Mouse (Mus musculus) liver, embryonic 12.5 days (tissue): ENCODE data around the gene Nceh1. TPM values are rescaled to one million over a fixed set of nuclear protein-coding genes. Genes with fewer than 3 reads are reported as not detected.
A peak's percentile ranks its signal among the peaks of the same experiment; 100 is the strongest.
"Not testable (repeated sequence)": the region's sequence is repeated elsewhere in the genome, so short reads cannot be mapped to it uniquely, and the experiment has no call there.

Experiments
- ATAC-seq: fragments of 200-750 bp; cut with Nextera tagmentation; 2 replicates; pipeline ENCODE4 v1.8.0; 2017; ENCODE audit warnings: moderate number of reproducible peaks, mild to moderate bottlenecking, moderate library complexity
- H3K27ac ChIP-seq: fragments of 300-500 bp; sonication (generic); 2 replicates; pipeline ENCODE4 v1.5.1; 2016; ENCODE audit warnings: mild to moderate bottlenecking
- H3K27me3 ChIP-seq: fragments of 300-500 bp; sonication (generic); replicated peaks from 2 replicates; pipeline ENCODE4 v1.6.1; 2016; ENCODE audit warnings: mild to moderate bottlenecking, moderate library complexity
- H3K36me3 ChIP-seq: fragments of 300-500 bp; sonication (generic); 2 replicates; pipeline ENCODE4 v1.6.1; 2016; ENCODE audit warnings: mild to moderate bottlenecking, moderate library complexity
- H3K4me1 ChIP-seq: fragments of 300-500 bp; sonication (generic); 2 replicates; pipeline ENCODE4 v1.6.1; 2016
- H3K4me2 ChIP-seq: fragments of 300-500 bp; sonication (generic); 2 replicates; pipeline ENCODE4 v1.6.1; 2016; ENCODE audit warnings: mild to moderate bottlenecking, moderate library complexity
- H3K4me3 ChIP-seq: fragments of 300-500 bp; sonication (generic); 2 replicates; pipeline ENCODE4 v1.5.1; 2016; ENCODE audit warnings: mild to moderate bottlenecking, moderate library complexity
- H3K9ac ChIP-seq: fragments of 300-500 bp; sonication (generic); 2 replicates; pipeline ENCODE4 v1.6.1; 2016; ENCODE audit warnings: mild to moderate bottlenecking, moderate library complexity
- H3K9me3 ChIP-seq: fragments of 300-500 bp; sonication (generic); replicated peaks from 2 replicates; pipeline ENCODE4 v1.6.1; 2016; ENCODE audit warnings: mild to moderate bottlenecking, moderate library complexity
- whole genome bisulfite sequencing: fragments of 180-500 bp; shearing (Covaris S2); methylation state at CpG from one replicate; pipeline ENCODE4 v1.1.7; 2016; ENCODE audit not compliant: insufficient replicate concordance; 5-methylcytosine and 5-hydroxymethylcytosine counted together
- polyA plus RNA-seq: library from polyadenylated mRNA; unstranded; fragments of >200 nt; fragmentation: Nextera tagmentation; extraction: Ambion mirVana; gene quantifications from 2 replicates; pipeline ENCODE4 v1.2.1, GENCODE M21; 2016

Gene Nceh1
- polyA plus RNA-seq, 1 experiment from 2014 or later: 2.8 TPM

GRCm38 (mm10) chr3:27270160-27270962, 87.6 kb downstream of the Nceh1 start:
- Histone ChIP-seq H3K4me2 (no peak overlapping the region), H3K36me3 (no peaks in the 10 kb centered on the region), H3K9me3 (no peaks in the 10 kb centered on the region), H3K27me3 (no peaks in the 10 kb centered on the region), H3K4me1 (no peaks in the 10 kb centered on the region), H3K27ac (no peak overlapping the region), H3K4me3 (no peak overlapping the region), H3K9ac (no peak overlapping the region)
- WGBS: 24% methylated on average over 11 of the region's 11 CpGs
- 0 out of 2 replicates have a peak, but pooled peaks have one; percentile 27 for ATAC-seq

- no peaks in the 10 kb centered on the region for H3K36me3 ChIP-seq
- H3K4me2 ChIP-seq: no peak overlapping the region
- no peak overlapping the region for H3K9ac ChIP-seq
- H3K27me3 ChIP-seq: no peaks in the 10 kb centered on the region
- H3K9me3 ChIP-seq: no peaks in the 10 kb centered on the region
- H3K4me3 ChIP-seq: no peak overlapping the region
- no peaks in the 10 kb centered on the region for H3K4me1 ChIP-seq
- no peak overlapping the region for H3K27ac ChIP-seq
- ATAC-seq: no peak
- 46% methylated on average over 7 of the region's 7 CpGs for WGBS
Observed at GRCm38 (mm10) chr3:27272926-27273745, 90.4 kb downstream of the Nceh1 start.

GRCm38 (mm10) chr3:27279286-27279925, 96.6 kb downstream of the Nceh1 start:
- not testable (repeated sequence) for H3K9ac ChIP-seq, H3K4me2 ChIP-seq, H3K4me3 ChIP-seq, H3K27ac ChIP-seq, H3K27me3 ChIP-seq, H3K9me3 ChIP-seq, ATAC-seq, H3K36me3 ChIP-seq
- 88% methylated on average over 14 of the region's 14 CpGs for WGBS
- peaks cover 21% of the 10 kb centered on the region for H3K4me1 ChIP-seq

- Histone ChIP-seq H3K27ac (no peak overlapping the region; the same call in 1 of the 2 replicates), H3K27me3 (no peaks in the 10 kb centered on the region), H3K4me2 (peak overlapping the region; percentile 44), H3K36me3 (no peaks in the 10 kb centered on the region), H3K4me1 (peaks cover 26% of the 10 kb centered on the region), H3K9ac (no peak overlapping the region), H3K4me3 (no peak overlapping the region), H3K9me3 (no peaks in the 10 kb centered on the region)
- 33% methylated on average over 11 of the region's 11 CpGs for WGBS
- peak; percentile 62 for ATAC-seq
Observed at GRCm38 (mm10) chr3:27280280-27280749, 97.5 kb downstream of the Nceh1 start.

GRCm38 (mm10) chr3:27283071-27283713, 100.4 kb downstream of the Nceh1 start:
- no peaks in the 10 kb centered on the region for H3K27me3 ChIP-seq
- H3K4me3 ChIP-seq: peak overlapping the region; percentile 35
- 5% methylated on average over 27 of the region's 27 CpGs for WGBS
- no peaks in the 10 kb centered on the region for H3K9me3 ChIP-seq
- peaks cover 26% of the 10 kb centered on the region for H3K4me1 ChIP-seq
- H3K27ac ChIP-seq: no peak overlapping the region
- peak; percentile 58; the same call in 1 of the 2 replicates for ATAC-seq
- peak overlapping the region; percentile 66 for H3K4me2 ChIP-seq
- no peaks in the 10 kb centered on the region for H3K36me3 ChIP-seq
- peak overlapping the region; percentile 23; the same call in 1 of the 2 replicates for H3K9ac ChIP-seq

DNA sequence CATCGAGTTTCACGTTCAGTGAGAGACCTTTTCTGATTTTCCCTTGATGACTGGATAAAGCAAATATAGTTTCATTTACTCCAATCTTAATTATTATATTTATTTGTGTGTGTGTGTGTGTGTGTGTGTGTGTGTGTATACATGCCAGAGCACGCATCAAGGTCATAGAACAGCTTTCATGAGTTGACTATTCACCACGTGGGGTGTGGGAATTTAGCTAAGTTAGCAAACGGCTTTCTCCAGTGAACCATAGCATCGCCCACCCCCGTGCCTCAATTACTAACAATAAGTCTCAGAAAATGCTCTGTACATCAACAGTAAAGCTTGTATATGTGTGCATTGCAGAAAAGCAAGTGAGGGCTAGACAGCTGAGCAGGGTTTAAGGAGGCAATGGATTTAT, 101.0 kb downstream of the Nceh1 start:
- Histone ChIP-seq H3K9me3 (no peaks in the 10 kb centered on the region), H3K4me1 (peaks cover 26% of the 10 kb centered on the region), H3K36me3 (no peaks in the 10 kb centered on the region), H3K4me2 (peak overlapping the region; percentile 66), H3K4me3 (no peak overlapping the region), H3K27ac (no peak overlapping the region), H3K27me3 (no peaks in the 10 kb centered on the region), H3K9ac (no peak overlapping the region)
- 60% methylated on average over 7 of the region's 7 CpGs for WGBS
- ATAC-seq: no peak

- Histone ChIP-seq H3K9me3 (no peaks in the 10 kb centered on the region), H3K4me3 (no peak overlapping the region), H3K27ac (no peak overlapping the region), H3K27me3 (no peaks in the 10 kb centered on the region), H3K4me1 (peaks cover 26% of the 10 kb centered on the region), H3K36me3 (no peaks in the 10 kb centered on the region), H3K9ac (no peak overlapping the region), H3K4me2 (no peak overlapping the region)
- WGBS: 81% methylated on average over 5 of the region's 5 CpGs
- ATAC-seq: no peak
Observed at GRCm38 (mm10) chr3:27284227-27284626, 101.5 kb downstream of the Nceh1 start.

DNA sequence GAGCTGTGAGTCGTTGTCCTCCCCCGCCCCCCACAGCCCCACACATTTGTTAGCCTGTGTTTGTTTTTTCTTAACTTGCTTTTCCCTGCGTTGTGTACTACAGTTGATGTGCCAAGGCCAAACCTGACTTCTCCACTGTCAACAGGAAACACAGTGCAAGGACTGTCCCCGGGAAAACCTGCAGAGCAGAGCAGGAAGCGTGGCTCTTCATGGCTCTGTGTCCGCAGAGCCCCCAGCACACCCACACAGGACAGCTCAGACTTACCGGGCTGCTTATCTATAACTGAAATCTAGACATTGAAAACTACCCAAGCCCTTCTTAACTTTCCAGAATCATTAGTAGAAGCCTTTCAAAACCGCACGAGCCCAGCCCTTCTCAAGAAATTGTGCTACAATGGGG, 102.3 kb downstream of the Nceh1 start:
- no peak overlapping the region for H3K4me3 ChIP-seq
- H3K4me2 ChIP-seq: no peak overlapping the region
- no peak overlapping the region for H3K9ac ChIP-seq
- no peaks in the 10 kb centered on the region for H3K36me3 ChIP-seq
- no peak overlapping the region for H3K27ac ChIP-seq
- H3K9me3 ChIP-seq: no peaks in the 10 kb centered on the region
- WGBS: 35% methylated on average over 9 of the region's 9 CpGs
- H3K27me3 ChIP-seq: no peaks in the 10 kb centered on the region
- ATAC-seq: no peak
- peaks cover 26% of the 10 kb centered on the region for H3K4me1 ChIP-seq

- Histone ChIP-seq H3K4me3 (no peak overlapping the region), H3K27me3 (no peaks in the 10 kb centered on the region), H3K27ac (no peak overlapping the region), H3K9ac (no peak overlapping the region), H3K36me3 (no peaks in the 10 kb centered on the region), H3K9me3 (no peaks in the 10 kb centered on the region), H3K4me1 (peaks cover 12% of the 10 kb centered on the region), H3K4me2 (no peak overlapping the region)
- no peak for ATAC-seq
- 43% methylated on average over 2 of the region's 2 CpGs for WGBS
Observed at GRCm38 (mm10) chr3:27288301-27288700, 105.5 kb downstream of the Nceh1 start.

DNA sequence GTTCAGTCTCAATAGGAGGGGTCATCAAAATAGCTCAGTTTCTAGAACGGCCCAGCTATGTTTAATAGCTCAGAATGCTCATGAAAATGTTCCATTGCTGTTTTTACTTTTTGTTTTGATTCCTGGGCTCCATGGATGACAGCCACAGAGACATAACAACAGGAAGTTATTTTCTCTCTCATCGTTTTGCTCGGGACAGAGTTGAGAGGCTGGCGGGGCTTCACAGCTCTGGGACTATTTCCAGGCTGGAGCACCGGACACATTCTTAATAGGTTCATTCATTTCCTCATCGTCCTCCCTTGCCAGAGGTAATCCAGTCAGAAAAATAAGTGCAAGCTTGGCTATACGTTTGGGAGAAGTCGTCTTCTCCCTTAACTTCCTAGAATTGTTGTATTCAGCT, 106.1 kb downstream of the Nceh1 start:
- Histone ChIP-seq H3K27me3 (no peaks in the 10 kb centered on the region), H3K9ac (no peak overlapping the region), H3K4me1 (peaks cover 6% of the 10 kb centered on the region; the same call in 1 of the 2 replicates), H3K4me3 (no peak overlapping the region), H3K4me2 (no peak overlapping the region), H3K9me3 (no peaks in the 10 kb centered on the region), H3K36me3 (no peaks in the 10 kb centered on the region), H3K27ac (no peak overlapping the region)
- no peak for ATAC-seq
- WGBS: 23% methylated on average over 8 of the region's 8 CpGs

DNA sequence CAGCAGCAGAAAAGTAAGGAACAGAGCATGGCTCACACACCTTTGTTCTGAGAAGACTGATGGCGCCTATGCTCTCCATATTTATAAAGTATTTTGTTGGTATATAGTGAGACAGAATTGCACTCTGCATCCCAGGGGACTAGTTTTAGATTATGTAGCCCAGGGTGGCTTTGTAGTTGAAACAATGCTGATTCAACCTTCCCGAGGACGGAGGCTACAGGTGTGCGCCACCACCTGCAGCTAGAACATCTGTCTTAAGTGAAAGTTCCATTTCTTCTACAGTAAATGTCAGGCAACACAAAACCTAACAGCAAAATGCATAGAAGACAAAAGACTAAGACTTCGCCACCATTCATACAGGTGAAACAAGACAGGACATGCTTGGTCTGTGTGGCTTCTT, 107.5 kb downstream of the Nceh1 start:
- WGBS: 84% methylated on average over 5 of the region's 5 CpGs

More for the DNA sequence above, 107.5 kb downstream of the Nceh1 start:
- Histone ChIP-seq H3K9ac (no peak overlapping the region), H3K4me2 (no peak overlapping the region), H3K27ac (no peak overlapping the region), H3K4me1 (no peaks in the 10 kb centered on the region), H3K4me3 (no peak overlapping the region), H3K27me3 (no peaks in the 10 kb centered on the region), H3K36me3 (no peaks in the 10 kb centered on the region), H3K9me3 (no peaks in the 10 kb centered on the region)
- ATAC-seq: no peak
